Mouse (Mus musculus): ENCODE data around the gene Dapk1.
A peak's percentile ranks its signal among the peaks of the same experiment; 100 is the strongest.

Gene Dapk1

GRCm38 (mm10) chr13:60615057-60615650, 13.4 kb downstream of the Dapk1 start:
- ATAC-seq (ENCODE audit: low TSS enrichment), result no peak

- ATAC-seq (ENCODE audit: low TSS enrichment), result no peak
These were observed 14.3 kb downstream of the Dapk1 start for GRCm38 (mm10) chr13:60616036-60616435.

- no peak for ATAC-seq (ENCODE audit: low TSS enrichment)
These were observed 16.5 kb downstream of the Dapk1 start for GRCm38 (mm10) chr13:60618287-60618686.

- ATAC-seq (ENCODE audit: low TSS enrichment), result 0 out of 2 replicates have a peak, but pooled peaks have one; percentile 19
These were observed 18.0 kb downstream of the Dapk1 start for GRCm38 (mm10) chr13:60619723-60620122.

GRCm38 (mm10) chr13:60621411-60621965, 19.7 kb downstream of the Dapk1 start:
- 0 out of 2 replicates have a peak, but pooled peaks have one; percentile 43 for ATAC-seq (ENCODE audit: low TSS enrichment)

- no peak for ATAC-seq (ENCODE audit: low TSS enrichment)
These were observed 23.8 kb downstream of the Dapk1 start for GRCm38 (mm10) chr13:60625581-60625980.

GRCm38 (mm10) chr13:60627843-60628656, 26.3 kb downstream of the Dapk1 start:
- peak; percentile 45; the same call in 1 of the 2 replicates for ATAC-seq (ENCODE audit: low TSS enrichment)

- no peak for ATAC-seq (ENCODE audit: low TSS enrichment)
These were observed 26.9 kb downstream of the Dapk1 start for GRCm38 (mm10) chr13:60628657-60628950.

- peak; percentile 66 for ATAC-seq (ENCODE audit: low TSS enrichment)
These were observed 27.7 kb downstream of the Dapk1 start for GRCm38 (mm10) chr13:60629419-60629818.

- no peak for ATAC-seq (ENCODE audit: low TSS enrichment)
These were observed 32.2 kb downstream of the Dapk1 start for GRCm38 (mm10) chr13:60633945-60634344.

GRCm38 (mm10) chr13:60635636-60636035, 33.9 kb downstream of the Dapk1 start:
- ATAC-seq (ENCODE audit: low TSS enrichment), result no peak

GRCm38 (mm10) chr13:60639482-60640055, 37.8 kb downstream of the Dapk1 start:
- peak; percentile 24; the same call in 1 of the 2 replicates for ATAC-seq (ENCODE audit: low TSS enrichment)

- peak; percentile 75 for ATAC-seq (ENCODE audit: low TSS enrichment)
These were observed 38.7 kb downstream of the Dapk1 start for GRCm38 (mm10) chr13:60640420-60640819.

GRCm38 (mm10) chr13:60644457-60644889, 42.7 kb downstream of the Dapk1 start:
- no peak for ATAC-seq (ENCODE audit: low TSS enrichment)

GRCm38 (mm10) chr13:60646791-60647190, 45.0 kb downstream of the Dapk1 start:
- ATAC-seq (ENCODE audit: low TSS enrichment), result no peak

- no peak for ATAC-seq (ENCODE audit: low TSS enrichment)
These were observed 46.6 kb downstream of the Dapk1 start for GRCm38 (mm10) chr13:60648350-60648749.

- ATAC-seq (ENCODE audit: low TSS enrichment), result no peak
These were observed 48.3 kb downstream of the Dapk1 start for GRCm38 (mm10) chr13:60650000-60650399.

GRCm38 (mm10) chr13:60654017-60654565, 52.3 kb downstream of the Dapk1 start:
- no peak for ATAC-seq (ENCODE audit: low TSS enrichment)

GRCm38 (mm10) chr13:60655246-60655645, 53.5 kb downstream of the Dapk1 start:
- no peak for ATAC-seq (ENCODE audit: low TSS enrichment)

GRCm38 (mm10) chr13:60659600-60659999, 57.9 kb downstream of the Dapk1 start:
- no peak for ATAC-seq (ENCODE audit: low TSS enrichment)

- ATAC-seq (ENCODE audit: low TSS enrichment), result no peak
These were observed 58.3 kb downstream of the Dapk1 start for GRCm38 (mm10) chr13:60660056-60660455.

GRCm38 (mm10) chr13:60660711-60661261, 59.0 kb downstream of the Dapk1 start:
- ATAC-seq (ENCODE audit: low TSS enrichment), result 0 out of 2 replicates have a peak, but pooled peaks have one; percentile 20
